Mouse (Mus musculus) lung, embryonic 14.5 days (tissue): ENCODE results near the gene Myof. TPM values are rescaled to one million over a fixed set of nuclear protein-coding genes. Genes with fewer than 3 reads are reported as not detected.
A peak's percentile ranks its signal among the peaks of the same experiment; 100 is the strongest.

ENCODE experiments used
- ATAC-seq: fragments of 200-750 bp; cut with Nextera tagmentation; 2 replicates; pipeline ENCODE4 v1.8.0; 2017; ENCODE audit warnings: mild to moderate bottlenecking, moderate TSS enrichment, moderate library complexity; ENCODE audit not compliant: insufficient read depth
- DNase-seq: peaks from one replicate; pipeline ENCODE4 v3.0.0-alpha.2; 2015
- H3K27ac ChIP-seq: fragments of 300-500 bp; sonication (generic); 2 replicates; pipeline ENCODE4 v1.5.1; 2014; ENCODE audit warnings: low read depth, mild to moderate bottlenecking, moderate library complexity
- H3K27me3 ChIP-seq: fragments of 300-500 bp; sonication (generic); 2 replicates; pipeline ENCODE4 v1.6.1; 2014; ENCODE audit warnings: low read length, control low read depth; ENCODE audit not compliant: insufficient read depth
- H3K36me3 ChIP-seq: fragments of 300-500 bp; sonication (generic); 2 replicates; pipeline ENCODE4 v1.6.1; 2014; ENCODE audit warnings: control low read depth; ENCODE audit not compliant: insufficient read depth
- H3K4me1 ChIP-seq: fragments of 300-500 bp; sonication (generic); 2 replicates; pipeline ENCODE4 v1.6.1; 2014; ENCODE audit warnings: antibody characterized with exemption, control low read depth; ENCODE audit not compliant: insufficient read depth
- H3K4me2 ChIP-seq: fragments of 300-500 bp; sonication (generic); 2 replicates; pipeline ENCODE4 v1.6.1; 2014; ENCODE audit warnings: mild to moderate bottlenecking
- H3K4me3 ChIP-seq: fragments of 300-500 bp; sonication (generic); 2 replicates; pipeline ENCODE4 v1.5.1; 2014; ENCODE audit warnings: low read depth, low read length
- H3K9ac ChIP-seq: fragments of 300-500 bp; sonication (generic); 2 replicates; pipeline ENCODE4 v1.6.1; 2014
- H3K9me3 ChIP-seq: fragments of 300-500 bp; sonication (generic); 2 replicates; pipeline ENCODE4 v1.6.1; 2016; ENCODE audit warnings: low read depth, low read length, control low read depth
- CTCF ChIP-seq: IDR thresholded peaks from 2 replicates; pipeline ENCODE4 v1.5.1; 2016; ENCODE audit warnings: antibody characterized with exemption, low read depth
- WGBS: fragments of 180-500 bp; shearing (Covaris S2); extraction: QIAGEN DNeasy Blood & Tissue Kit; methylation state at CpG from one replicate; pipeline ENCODE4 v1.1.7; 2014; 5-methylcytosine and 5-hydroxymethylcytosine counted together
- polyA plus RNA-seq: library from polyadenylated mRNA; unstranded; fragments of >200 nt; fragmentation: Nextera tagmentation; extraction: Ambion mirVana; gene quantifications from 2 replicates; pipeline ENCODE4 v1.2.1, GENCODE M21; 2014

Myof gene
- polyA plus RNA-seq, 1 experiment from 2014 or later, result 41.0 TPM

DNA sequence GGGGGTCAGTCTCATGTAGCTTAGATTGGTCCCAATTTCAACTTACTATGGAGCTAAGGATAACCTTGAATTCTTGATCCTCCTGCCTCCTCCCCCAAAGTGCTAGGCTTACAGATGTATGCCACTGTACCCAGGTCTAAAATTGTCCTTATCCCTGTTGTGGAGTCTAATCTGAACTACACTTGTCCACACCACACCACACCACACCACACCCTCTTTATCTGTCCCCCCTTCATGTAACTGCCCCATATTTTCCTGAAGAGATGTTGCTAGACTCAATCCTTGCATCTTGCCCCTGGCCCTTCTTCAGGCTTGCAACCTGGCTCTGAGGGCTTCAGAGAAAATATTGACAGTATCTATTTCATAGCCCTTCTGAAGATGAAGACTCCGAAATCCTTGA lies 169.9 kb downstream of the Myof start:
- H3K4me3 ChIP-seq, result no peak overlapping the region
- H3K9me3 ChIP-seq, result no peaks in the 10 kb centered on the region
- 81% methylated on average over 1 of the region's 1 CpGs for WGBS
- no peak overlapping the region for H3K4me2 ChIP-seq
- H3K9ac ChIP-seq, result no peak overlapping the region
- H3K27ac ChIP-seq, result no peak overlapping the region
- no peak for ATAC-seq
- no peaks in the 10 kb centered on the region for H3K4me1 ChIP-seq
- no peaks in the 10 kb centered on the region for H3K36me3 ChIP-seq
- TF ChIP-seq CTCF, result no peak
- no peak for DNase-seq
- H3K27me3 ChIP-seq, result peaks cover 18% of the 10 kb centered on the region

DNA sequence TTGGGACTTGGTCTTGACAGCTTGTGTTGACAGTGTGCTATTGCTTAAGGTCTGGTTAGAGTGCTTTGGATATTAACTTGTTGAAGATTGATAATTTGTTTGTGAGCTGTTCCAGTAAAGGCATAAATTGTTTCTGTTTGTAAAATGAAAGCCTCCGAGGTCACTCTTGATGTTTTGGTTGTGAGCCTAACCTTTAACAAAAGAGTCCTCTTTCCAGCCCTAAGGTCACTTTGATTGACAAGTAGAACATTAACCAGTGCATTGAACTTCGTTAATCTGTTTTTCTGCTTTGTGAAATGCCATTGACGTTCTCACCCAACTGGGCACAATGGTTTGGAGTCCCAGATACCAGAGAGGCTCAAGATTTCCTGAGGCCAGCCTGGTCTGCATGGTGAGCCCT lies 175.8 kb downstream of the Myof start:
- H3K27ac ChIP-seq, result no peak overlapping the region
- ATAC-seq (no peak), DNase-seq (no peak)
- H3K27me3 ChIP-seq, result no peaks in the 10 kb centered on the region
- H3K4me1 ChIP-seq, result no peaks in the 10 kb centered on the region
- no peaks in the 10 kb centered on the region for H3K36me3 ChIP-seq
- H3K4me3 ChIP-seq, result no peak overlapping the region
- TF ChIP-seq CTCF, result no peak
- H3K9me3 ChIP-seq, result no peaks in the 10 kb centered on the region
- H3K9ac ChIP-seq, result no peak overlapping the region
- 72% methylated on average over 3 of the region's 3 CpGs for WGBS
- no peak overlapping the region for H3K4me2 ChIP-seq

DNA sequence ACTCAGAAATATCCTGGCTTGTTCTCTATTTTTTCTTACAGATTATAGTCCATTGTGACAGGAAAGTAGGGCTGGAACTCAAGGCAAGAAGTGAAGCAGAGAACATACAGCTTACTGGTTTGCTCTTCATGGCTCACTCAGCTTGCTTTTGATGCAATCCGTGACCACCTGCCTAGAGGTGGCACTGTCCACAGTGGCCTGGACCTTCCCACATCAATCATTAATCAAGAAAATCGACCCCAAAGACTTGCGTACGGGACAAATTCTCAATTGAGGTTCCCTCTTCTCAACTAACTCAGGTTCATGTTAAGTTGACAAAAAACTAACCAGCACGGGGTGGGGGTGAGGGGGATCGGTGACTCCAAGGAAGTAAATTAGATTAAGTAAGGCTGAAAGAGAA lies 176.4 kb downstream of the Myof start:
- H3K4me1 ChIP-seq, result no peaks in the 10 kb centered on the region
- WGBS, result 78% methylated on average over 6 of the region's 6 CpGs
- no peak overlapping the region for H3K9ac ChIP-seq
- no peak overlapping the region for H3K4me2 ChIP-seq
- H3K4me3 ChIP-seq, result no peak overlapping the region
- no peaks in the 10 kb centered on the region for H3K9me3 ChIP-seq
- ATAC-seq (no peak), DNase-seq (no peak)
- H3K27ac ChIP-seq, result no peak overlapping the region
- no peaks in the 10 kb centered on the region for H3K27me3 ChIP-seq
- TF ChIP-seq CTCF, result no peak
- no peaks in the 10 kb centered on the region for H3K36me3 ChIP-seq

DNA sequence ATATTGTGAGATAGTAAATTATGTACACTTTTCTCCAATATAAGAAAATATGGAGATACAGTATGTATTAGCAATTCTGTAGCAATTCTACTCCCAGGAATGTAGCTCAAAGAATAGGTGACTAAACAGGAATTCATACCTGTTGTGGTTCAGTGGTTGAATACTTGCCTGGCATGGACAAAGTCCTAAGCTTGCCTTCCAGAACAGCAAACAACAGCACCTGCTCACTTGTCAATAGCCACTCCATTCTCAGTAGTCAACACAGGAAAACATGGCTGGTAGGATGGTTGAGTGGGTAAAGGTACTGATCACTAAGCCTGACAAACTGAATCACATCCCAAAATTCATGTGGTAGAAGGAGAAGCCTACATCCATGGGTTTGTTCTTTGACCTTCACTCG lies 182.2 kb downstream of the Myof start:
- 86% methylated on average over 1 of the region's 1 CpGs for WGBS
- H3K36me3 ChIP-seq, result no peaks in the 10 kb centered on the region
- no peaks in the 10 kb centered on the region for H3K27me3 ChIP-seq
- TF ChIP-seq CTCF, result no peak
- no peak overlapping the region for H3K4me2 ChIP-seq
- H3K4me3 ChIP-seq, result no peak overlapping the region
- H3K9me3 ChIP-seq, result no peaks in the 10 kb centered on the region
- H3K4me1 ChIP-seq, result no peaks in the 10 kb centered on the region
- DNase-seq (no peak), ATAC-seq (no peak)
- no peak overlapping the region for H3K9ac ChIP-seq
- no peak overlapping the region for H3K27ac ChIP-seq

DNA sequence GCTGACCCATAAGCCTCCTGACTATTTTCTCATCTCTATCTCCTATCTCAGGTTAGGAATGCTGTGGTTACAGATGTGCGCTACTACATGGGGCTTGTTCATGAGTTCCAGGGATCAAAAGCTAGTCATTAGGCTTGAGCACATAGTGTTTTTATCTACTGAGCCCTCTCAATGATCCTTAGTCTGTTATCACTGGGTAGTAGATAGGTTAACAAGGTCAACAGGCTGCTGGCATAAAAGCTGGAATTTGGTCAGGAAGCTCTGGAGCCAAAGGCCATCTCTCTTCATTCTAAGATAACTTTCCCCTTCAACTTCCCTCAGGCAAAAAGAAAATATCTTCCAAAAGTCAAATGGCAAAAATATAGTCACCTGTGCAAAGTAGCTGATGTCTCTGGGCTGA lies 183.1 kb downstream of the Myof start:
- 73% methylated on average over 1 of the region's 1 CpGs for WGBS
- no peaks in the 10 kb centered on the region for H3K36me3 ChIP-seq
- no peaks in the 10 kb centered on the region for H3K27me3 ChIP-seq
- ATAC-seq, result no peak
- no peak overlapping the region for H3K4me2 ChIP-seq
- TF ChIP-seq CTCF, result no peak
- no peaks in the 10 kb centered on the region for H3K9me3 ChIP-seq
- no peak overlapping the region for H3K27ac ChIP-seq
- H3K4me1 ChIP-seq, result no peaks in the 10 kb centered on the region
- H3K4me3 ChIP-seq, result no peak overlapping the region
- H3K9ac ChIP-seq, result no peak overlapping the region
- no peak for DNase-seq

DNA sequence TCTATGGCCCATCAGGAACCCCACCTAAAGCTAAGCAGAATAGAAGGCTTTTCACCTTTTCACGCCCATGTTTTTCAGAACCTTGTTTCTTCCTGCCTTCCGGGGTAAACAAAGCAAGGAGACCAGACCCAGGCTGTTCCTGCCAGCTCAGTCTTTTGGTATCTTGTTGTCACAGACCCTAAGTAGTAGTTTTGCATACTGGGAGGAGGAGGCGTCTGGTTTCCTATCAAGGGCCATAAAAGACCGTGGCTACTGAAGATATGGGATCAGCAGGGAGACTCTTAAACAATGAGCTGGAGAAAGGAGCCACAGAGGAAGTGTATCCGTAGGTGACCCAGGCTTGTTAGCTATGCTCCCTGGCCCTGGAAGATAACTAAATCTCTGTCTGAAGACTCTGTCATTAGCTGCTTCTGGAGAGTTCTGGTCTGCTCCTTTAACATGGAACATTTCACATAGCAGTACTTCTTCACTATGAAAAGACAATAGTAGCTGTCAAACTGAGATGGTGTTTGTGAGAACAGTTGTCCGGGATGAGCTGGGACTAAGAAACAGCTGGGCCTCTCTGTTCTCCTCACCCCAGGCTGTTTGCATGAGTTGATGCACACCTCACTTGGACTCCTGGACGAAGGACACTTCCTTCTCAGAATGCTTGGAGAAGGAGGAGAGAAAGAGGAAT lies 184.8 kb downstream of the Myof start:
- DNase-seq, result peak; percentile 62
- Histone ChIP-seq H3K4me1 (no peaks in the 10 kb centered on the region), H3K9me3 (no peaks in the 10 kb centered on the region), H3K4me2 (no peak overlapping the region), H3K4me3 (no peak overlapping the region), H3K36me3 (no peaks in the 10 kb centered on the region), H3K27ac (no peak overlapping the region), H3K9ac (no peak overlapping the region), H3K27me3 (no peaks in the 10 kb centered on the region)
- 37% methylated on average over 7 of the region's 7 CpGs for WGBS
- TF ChIP-seq CTCF, result no peak
- peak; percentile 21; the same call in 1 of the 2 replicates for ATAC-seq

DNA sequence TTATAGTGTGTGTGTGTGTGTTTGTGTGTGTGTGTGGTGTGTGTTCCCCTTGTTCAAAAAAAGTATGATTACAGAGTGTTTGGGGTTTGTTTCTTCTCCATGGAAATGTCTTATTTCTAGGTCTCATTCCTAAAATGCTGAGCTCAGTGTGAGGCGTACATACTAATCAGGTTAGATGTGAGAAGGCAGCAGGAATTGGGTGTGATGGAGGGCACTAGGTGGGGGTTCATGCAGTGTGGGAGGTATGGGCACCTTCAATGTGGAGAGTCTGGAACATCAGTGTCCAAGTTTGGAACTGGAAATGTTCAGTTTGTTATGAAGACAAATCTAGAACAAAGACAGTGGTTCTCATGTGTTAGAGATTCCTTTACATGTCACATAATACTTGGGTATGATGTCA lies 191.3 kb downstream of the Myof start:
- ATAC-seq, result no peak

DNA sequence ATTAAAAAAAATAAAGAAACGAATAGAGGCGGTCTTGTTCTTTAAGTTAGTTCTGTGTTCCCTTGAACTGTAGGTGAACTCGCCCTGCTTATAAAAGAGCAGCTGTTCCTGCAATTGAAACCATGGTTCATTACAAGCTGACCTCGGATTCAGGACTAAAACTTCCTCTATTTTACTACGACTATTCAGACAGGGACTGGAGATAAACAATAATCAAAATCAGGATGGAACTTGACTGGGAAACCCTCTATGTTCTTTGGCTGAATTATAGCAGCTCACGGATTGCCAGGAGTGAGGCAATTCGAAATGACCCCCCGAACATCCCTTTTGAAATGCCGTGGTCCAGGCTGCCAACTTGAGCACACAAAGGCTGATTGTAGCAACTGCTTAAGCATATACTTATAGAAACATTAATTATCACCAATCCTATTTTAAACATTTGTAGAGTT lies 191.8 kb downstream of the Myof start:
- no peak overlapping the region for H3K4me3 ChIP-seq
- DNase-seq, result peak; percentile 43
- H3K27ac ChIP-seq, result 0 out of 2 replicates have a peak overlapping the region, but pooled peaks have one; percentile 36
- H3K27me3 ChIP-seq, result no peaks in the 10 kb centered on the region
- no peak overlapping the region for H3K9ac ChIP-seq
- H3K4me2 ChIP-seq, result no peak overlapping the region
- no peak for TF ChIP-seq CTCF
- WGBS, result 24% methylated on average over 9 of the region's 9 CpGs
- ATAC-seq, result no peak
- no peaks in the 10 kb centered on the region for H3K4me1 ChIP-seq
- no peaks in the 10 kb centered on the region for H3K9me3 ChIP-seq
- H3K36me3 ChIP-seq, result no peaks in the 10 kb centered on the region

More for the DNA sequence above, 191.3 kb downstream of the Myof start:
- Histone ChIP-seq H3K4me3 (no peak overlapping the region), H3K4me1 (no peaks in the 10 kb centered on the region), H3K36me3 (no peaks in the 10 kb centered on the region), H3K9me3 (no peaks in the 10 kb centered on the region), H3K9ac (no peak overlapping the region), H3K27me3 (no peaks in the 10 kb centered on the region), H3K4me2 (no peak overlapping the region), H3K27ac (0 out of 2 replicates have a peak overlapping the region, but pooled peaks have one; percentile 36)
- DNase-seq, result no peak
- WGBS, result 64% methylated on average over 1 of the region's 1 CpGs
- no peak for TF ChIP-seq CTCF

Other genes starting within 250 kb of the Myof start
- 44.5 and 47.7 TPM in 2 replicates for gene Cep55, start 11.4 kb upstream of the Myof start, polyA plus RNA-seq
- 3.1 and 3.3 TPM in 2 replicates for gene Ffar4, start 53.5 kb upstream of the Myof start, polyA plus RNA-seq
- 11.1 and 12.7 TPM in 2 replicates for gene Rbp4, start 81.7 kb upstream of the Myof start, polyA plus RNA-seq
- not detected in 2 replicates for gene Pde6c, start 89.2 kb upstream of the Myof start, polyA plus RNA-seq
- gene Fra10ac1, start 180.6 kb upstream of the Myof start, polyA plus RNA-seq, result 32.4 and 33.5 TPM in 2 replicates
- 0.15 TPM in 1 of 2 replicates, not detected in the other for gene Lgi1, start 221.0 kb upstream of the Myof start, polyA plus RNA-seq